11 mouse cellular contexts compared by ENCODE assay signal in the genomic region with DNA sequence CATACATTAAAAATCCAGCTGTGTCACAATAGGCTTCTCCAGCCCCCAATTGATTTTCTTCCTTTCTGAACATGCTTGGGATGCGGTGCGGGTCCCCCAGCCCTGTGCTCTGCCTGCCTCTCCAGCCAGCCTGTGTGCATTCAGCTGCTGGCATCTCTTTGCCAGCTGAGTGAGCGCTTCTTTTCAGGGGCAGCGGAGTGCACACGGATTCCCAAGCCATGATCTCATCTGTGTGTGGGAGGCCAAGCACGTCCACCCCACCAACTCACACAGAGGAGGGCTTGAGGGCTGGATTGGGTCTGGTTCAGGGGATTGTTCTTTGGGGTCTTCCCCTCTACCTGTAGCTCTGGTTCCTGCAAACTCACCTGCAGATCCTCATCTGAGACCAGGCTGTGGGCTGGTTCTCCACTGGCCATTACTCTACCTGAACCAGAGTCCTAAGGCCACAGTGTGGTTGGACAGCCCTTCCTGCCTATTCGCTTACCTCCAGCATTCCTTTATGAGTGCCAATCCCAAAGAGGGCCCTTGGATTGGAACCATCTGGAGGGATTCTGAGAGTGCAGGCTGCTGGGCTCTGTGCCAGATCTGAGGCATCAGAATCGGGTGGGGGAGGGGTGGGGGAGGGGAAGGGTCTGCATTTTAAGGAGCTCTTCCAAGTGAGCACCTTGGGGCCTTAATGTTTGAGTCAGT. TPM values are rescaled to one million over a fixed set of nuclear protein-coding genes. Genes with fewer than 3 reads are reported as not detected.
DNase-seq lines count a peak whose midpoint lies in the region; ATAC-seq and TF ChIP-seq lines count a peak whose summit lies in the region.
"Had no signal": no experiment of that assay in that cellular context is flagged by ENCODE, and none has a peak within 500 bp of the region (broad histone marks: within the 10 kb centered on the region; RNA-seq: fewer than 3 reads in every experiment).

No protein-coding gene starts in this region.

- H3K4me3 ChIP-seq in heart, embryonic 11.5 days (ENCODE audit: low read depth, low read length) = no peak overlapping the region
- no peak overlapping the region for H3K4me3 ChIP-seq in hindbrain, embryonic 12.5 days
- H3K4me3 ChIP-seq in midbrain, embryonic 14.5 days (replicated peaks; ENCODE audit: low read depth, low read length) = no peak overlapping the region
- no peak overlapping the region for H3K4me3 ChIP-seq in liver, postnatal 0 days (ENCODE audit: low read depth, low read length)

- no peak for TF ChIP-seq EP300 in liver, postnatal 0 days (IDR thresholded peaks at IDR 0.05; ENCODE audit: low read depth)

- no peak for TF ChIP-seq CTCF in liver, postnatal 0 days (IDR thresholded peaks at IDR 0.05; ENCODE audit: low read depth)

- 0 out of 2 replicates have a peak, but pooled peaks have one; percentile 24 for ATAC-seq in heart, embryonic 11.5 days (replicated peaks; ENCODE audit: insufficient number of reproducible peaks, low FRiP score, low TSS enrichment)
- ATAC-seq in hindbrain, embryonic 12.5 days (ENCODE audit: low FRiP score) = peak; percentile 66
- ATAC-seq in midbrain, embryonic 14.5 days (ENCODE audit: low FRiP score, low TSS enrichment) = peak; percentile 35; the same call in 1 of the 2 replicates
- no peak for ATAC-seq in liver, postnatal 0 days
- no peak for ATAC-seq in cerebellum, adult (ENCODE audit: insufficient number of reproducible peaks, low FRiP score, low TSS enrichment)
- ATAC-seq: intestine, embryonic 16.5 days had no signal

- no peak for DNase-seq in heart, postnatal 4 days
- DNase-seq in embryo, embryonic 11.5 days (ENCODE audit: low read depth, low spot score) = peak; percentile 57
- DNase-seq in midbrain, embryonic 14.5 days = peak; percentile 77
- DNase-seq in liver, postnatal 0 days = no peak
- DNase-seq in urinary bladder, postnatal 14 days (ENCODE audit: low spot score) = no peak
- DNase-seq: cerebellum, adult 9-10 months; gastrocnemius, postnatal 14 days had no signal

- no peak overlapping the region for H3K4me2 ChIP-seq in heart, embryonic 11.5 days
- no peak overlapping the region; the same call in 1 of the 2 replicates for H3K4me2 ChIP-seq in hindbrain, embryonic 12.5 days (replicated peaks)
- no peak overlapping the region for H3K4me2 ChIP-seq in midbrain, embryonic 14.5 days (ENCODE audit: low read length)
- H3K4me2 ChIP-seq in liver, postnatal 0 days (ENCODE audit: low read depth, low read length) = no peak overlapping the region

- H3K9ac ChIP-seq in heart, embryonic 11.5 days (ENCODE audit: low read depth, low read length) = no peak overlapping the region
- H3K9ac ChIP-seq in hindbrain, embryonic 12.5 days = no peak overlapping the region
- no peak overlapping the region for H3K9ac ChIP-seq in midbrain, embryonic 14.5 days (replicated peaks; ENCODE audit: low read length)
- no peak overlapping the region for H3K9ac ChIP-seq in liver, postnatal 0 days (replicated peaks)

- peaks cover 12% of the 10 kb centered on the region for H3K27me3 ChIP-seq in heart, embryonic 11.5 days (ENCODE audit: control insufficient read depth, insufficient read depth, low read length)
- H3K27me3 ChIP-seq in hindbrain, embryonic 12.5 days = no peaks in the 10 kb centered on the region
- H3K27me3 ChIP-seq in midbrain, embryonic 14.5 days (ENCODE audit: control insufficient read depth, insufficient read depth, low read length) = no peaks in the 10 kb centered on the region
- H3K27me3 ChIP-seq in liver, postnatal 0 days (ENCODE audit: insufficient read depth, low read length) = no peaks in the 10 kb centered on the region

- peaks cover 11% of the 10 kb centered on the region for H3K4me1 ChIP-seq in heart, embryonic 11.5 days (ENCODE audit: control insufficient read depth, insufficient read depth, low read length)
- H3K4me1 ChIP-seq in hindbrain, embryonic 12.5 days = peaks cover 65% of the 10 kb centered on the region
- peaks cover 42% of the 10 kb centered on the region for H3K4me1 ChIP-seq in midbrain, embryonic 14.5 days (ENCODE audit: control insufficient read depth, insufficient read depth, low read length)
- no peaks in the 10 kb centered on the region for H3K4me1 ChIP-seq in liver, postnatal 0 days (ENCODE audit: insufficient read depth)

- H3K9me3 ChIP-seq in heart, embryonic 11.5 days (replicated peaks; ENCODE audit: control insufficient read depth, low read length) = no peaks in the 10 kb centered on the region
- H3K9me3 ChIP-seq in hindbrain, embryonic 12.5 days (replicated peaks) = peaks cover 3% of the 10 kb centered on the region; the same call in 1 of the 2 replicates
- no peaks in the 10 kb centered on the region for H3K9me3 ChIP-seq in midbrain, embryonic 14.5 days (ENCODE audit: control insufficient read depth, low read length)
- peaks cover 4% of the 10 kb centered on the region; the same call in 1 of the 2 replicates for H3K9me3 ChIP-seq in liver, postnatal 0 days (ENCODE audit: low read length)

- WGBS in heart, embryonic 11.5 days (ENCODE audit: insufficient replicate concordance) = 45% methylated on average over 8 of the region's 8 CpGs
- WGBS in hindbrain, embryonic 12.5 days = 15% methylated on average over 8 of the region's 8 CpGs
- WGBS in midbrain, embryonic 14.5 days = 11% methylated on average over 8 of the region's 8 CpGs
- WGBS in liver, postnatal 0 days (ENCODE audit: insufficient replicate concordance) = 67% methylated on average over 8 of the region's 8 CpGs

- no peak overlapping the region for H3K27ac ChIP-seq in heart, embryonic 11.5 days (ENCODE audit: low read depth, low read length)
- peak overlapping the region; percentile 81 for H3K27ac ChIP-seq in hindbrain, embryonic 12.5 days
- H3K27ac ChIP-seq in midbrain, embryonic 14.5 days (replicated peaks; ENCODE audit: low read depth, low read length) = peak overlapping the region; percentile 76
- no peak overlapping the region for H3K27ac ChIP-seq in liver, postnatal 0 days (ENCODE audit: low read depth)

- H3K36me3 ChIP-seq in heart, embryonic 11.5 days (ENCODE audit: control insufficient read depth, insufficient read depth, low read length) = no peaks in the 10 kb centered on the region
- no peaks in the 10 kb centered on the region for H3K36me3 ChIP-seq in hindbrain, embryonic 12.5 days
- H3K36me3 ChIP-seq in midbrain, embryonic 14.5 days (ENCODE audit: control insufficient read depth, insufficient read depth, low read length) = no peaks in the 10 kb centered on the region
- no peaks in the 10 kb centered on the region for H3K36me3 ChIP-seq in liver, postnatal 0 days (replicated peaks; ENCODE audit: insufficient read depth, low read length)

RNA-seq across cellular contexts. Expression of gene Sema5b, which starts 55.9 kb away (rescaled TPM):
- 2.6 and 2.9 TPM in 2 replicates for polyA plus RNA-seq in heart, embryonic 11.5 days (2014; fragmentation: Nextera tagmentation; extraction: Ambion mirVana)
- 1 to 10 TPM; 2.1 to 2.8 TPM for total RNA-seq in heart, postnatal 4 days (2021)
- polyA plus RNA-seq in hindbrain, embryonic 12.5 days (2016; fragmentation: Nextera tagmentation; extraction: Ambion mirVana) = 36.7 and 42.9 TPM in 2 replicates
- polyA plus RNA-seq in midbrain, embryonic 14.5 days (2014; fragmentation: Nextera tagmentation; extraction: Ambion mirVana) = 18.4 and 20.0 TPM in 2 replicates
- 0.11 TPM in 2 replicates for polyA plus RNA-seq in liver, postnatal 0 days (2015; fragmentation: Nextera tagmentation; extraction: Ambion mirVana)

Comparison
In these comparisons a context has a peak if more than half of its experiments do, and no peak if none do; other contexts are left out.
1. ATAC-seq: peak in heart, embryonic 11.5 days (single experiment), hindbrain, embryonic 12.5 days (single experiment) and midbrain, embryonic 14.5 days (single experiment); none in liver, postnatal 0 days (single experiment) and cerebellum, adult (single experiment).
2. H3K27ac ChIP-seq: peak in hindbrain, embryonic 12.5 days (single experiment) and midbrain, embryonic 14.5 days (single experiment); none in heart, embryonic 11.5 days (single experiment) and liver, postnatal 0 days (single experiment).
3. DNase-seq: peak in embryo, embryonic 11.5 days (single experiment) and midbrain, embryonic 14.5 days (single experiment); none in heart, postnatal 4 days (single experiment), liver, postnatal 0 days (single experiment) and urinary bladder, postnatal 14 days (single experiment).